Mouse (Mus musculus) C2C12 (cell line): ENCODE results near the gene Hltf. TPM values are rescaled to one million over a fixed set of nuclear protein-coding genes. Genes with fewer than 3 reads are reported as not detected.

Source experiments
- H3K27me3 ChIP-seq: one replicate; pipeline ENCODE4 v1.6.1; 2011; ENCODE audit not compliant: control insufficient read depth, insufficient read depth, insufficient read length
- H3K36me3 ChIP-seq: one replicate; pipeline ENCODE4 v1.6.1; 2011; ENCODE audit not compliant: control insufficient read depth, insufficient read depth
- H3K4me3 ChIP-seq: one replicate; pipeline ENCODE4 v1.5.1; 2011; ENCODE audit warnings: mild to moderate bottlenecking, control low read depth; ENCODE audit not compliant: poor library complexity, insufficient read depth, severe bottlenecking
- H3K79me2 ChIP-seq: one replicate; pipeline ENCODE4 v1.6.1; 2011; ENCODE audit not compliant: control insufficient read depth, insufficient read depth
- H3K79me3 ChIP-seq: one replicate; pipeline ENCODE4 v1.6.1; 2011; ENCODE audit warnings: low read depth, control low read depth
- H3ac ChIP-seq: one replicate; pipeline ENCODE3; 2011; ENCODE audit warnings: low read depth; ENCODE audit not compliant: control insufficient read depth, insufficient read length
- CEBPB ChIP-seq: IDR thresholded peaks from one replicate; pipeline ENCODE4 v1.6.1; 2011; ENCODE audit warnings: low read depth, mild to moderate bottlenecking, control low read depth, moderate library complexity
- CTCF ChIP-seq: IDR thresholded peaks from one replicate; pipeline ENCODE4 v1.5.1; 2011; ENCODE audit not compliant: control insufficient read depth, insufficient read depth, insufficient read length
- FOSL1 ChIP-seq: IDR thresholded peaks from one replicate; pipeline ENCODE4 v1.8.0; 2011; ENCODE audit warnings: mild to moderate bottlenecking, low read length; ENCODE audit not compliant: poor library complexity, insufficient read depth, severe bottlenecking
- MAX ChIP-seq: IDR thresholded peaks from one replicate; pipeline ENCODE4 v1.6.1; 2011; ENCODE audit warnings: mild to moderate bottlenecking, control low read depth
- MYOD1 ChIP-seq: IDR thresholded peaks from one replicate; pipeline ENCODE4 v1.6.1; 2011; ENCODE audit warnings: low read depth; ENCODE audit not compliant: control insufficient read depth, insufficient read length
- MYOG ChIP-seq: IDR thresholded peaks from one replicate; pipeline ENCODE4 v1.6.1; 2011; ENCODE audit not compliant: control insufficient read depth, insufficient read length; ENCODE audit errors: extremely low read depth
- USF1 ChIP-seq: IDR thresholded peaks from one replicate; pipeline ENCODE4 v1.6.1; 2011; ENCODE audit warnings: low read depth, mild to moderate bottlenecking, control low read depth, moderate library complexity
- polyA plus RNA-seq: library from polyadenylated mRNA; unstranded; fragments of >200 nt; fragmentation: generic; extraction: Trizol; gene quantifications from one replicate; pipeline ENCODE4 v1.2.1, GENCODE M21; 2012; ENCODE audit warnings: missing spikeins

Hltf gene
- polyA plus RNA-seq, 1 experiment: 1.9 TPM

- Histone ChIP-seq H3K36me3 (peaks cover 4% of the 10 kb centered on the region), H3K27me3 (no peaks in the 10 kb centered on the region), H3K79me2 (no peaks in the 10 kb centered on the region), H3ac (no peak overlapping the region), H3K79me3 (no peaks in the 10 kb centered on the region), H3K4me3 (no peak overlapping the region)
- TF ChIP-seq MYOG (no peak), FOSL1 (no peak), CTCF (no peak), MYOD1 (no peak), MAX (no peak), CEBPB (no peak), USF1 (no peak)
Observed at GRCm38 (mm10) chr3:20151651-20152050, 94.0 kb downstream of the Hltf start.

- TF ChIP-seq CEBPB (no peak), USF1 (peak; percentile 81)
- no peaks in the 10 kb centered on the region for H3K27me3 ChIP-seq
- peak within 1 kb of the TSS; percentile 87 for H3ac ChIP-seq
- H3K4me3 ChIP-seq: peak within 1 kb of the TSS; percentile 48
- H3K79me2 ChIP-seq: no peaks in the 10 kb centered on the region
- H3K36me3 ChIP-seq: no peaks in the 10 kb centered on the region
- H3K79me3 ChIP-seq: no peaks in the 10 kb centered on the region
Observed at GRCm38 (mm10) chr3:20154531-20155367, 97.1 kb downstream of the Hltf start, which contains the start of gene Gyg. Gyg (minus strand) TSS chr3:20155317.

GRCm38 (mm10) chr3:20155476-20155875, 97.9 kb downstream of the Hltf start:
- Histone ChIP-seq H3K79me3 (no peaks in the 10 kb centered on the region), H3K4me3 (no peak overlapping the region), H3ac (no peak overlapping the region), H3K27me3 (no peaks in the 10 kb centered on the region), H3K79me2 (no peaks in the 10 kb centered on the region), H3K36me3 (no peaks in the 10 kb centered on the region)
- TF ChIP-seq CTCF (no peak), MYOD1 (no peak), USF1 (no peak), FOSL1 (no peak), MYOG (no peak), MAX (no peak), CEBPB (no peak)

DNA sequence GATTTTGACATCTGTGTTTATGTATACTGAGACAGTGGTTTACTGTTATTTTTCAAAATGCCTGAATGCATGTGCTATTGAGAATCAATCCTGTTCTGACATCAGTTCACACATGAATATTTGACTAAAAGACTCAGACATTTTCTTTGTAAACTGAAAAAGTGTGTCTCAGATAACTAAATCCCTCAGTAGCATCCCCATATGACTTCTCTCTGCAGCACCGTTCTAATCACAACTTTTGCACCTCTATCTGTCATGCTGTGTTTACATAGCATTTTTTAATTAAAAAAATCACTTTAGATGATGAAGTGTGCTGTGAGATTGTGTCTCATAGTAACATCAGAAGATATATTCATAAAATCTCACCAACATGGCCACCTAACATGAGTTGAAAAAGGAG, 109.9 kb downstream of the Hltf start:
- no peak overlapping the region for H3ac ChIP-seq
- no peaks in the 10 kb centered on the region for H3K79me2 ChIP-seq
- H3K36me3 ChIP-seq: no peaks in the 10 kb centered on the region
- H3K27me3 ChIP-seq: peaks cover 3% of the 10 kb centered on the region
- no peak overlapping the region for H3K4me3 ChIP-seq
- H3K79me3 ChIP-seq: no peaks in the 10 kb centered on the region
- no peak for TF ChIP-seq CTCF
- no peak for TF ChIP-seq MAX
- TF ChIP-seq MYOG: no peak
- no peak for TF ChIP-seq MYOD1
- no peak for TF ChIP-seq USF1
- TF ChIP-seq CEBPB: no peak
- TF ChIP-seq FOSL1: no peak

Other genes starting within 250 kb of the Hltf start
- gene Cp, start 100.8 kb upstream of the Hltf start, polyA plus RNA-seq: 1.7 TPM
- 3.5 TPM for gene Hps3, start 22.5 kb upstream of the Hltf start, polyA plus RNA-seq
- gene Gyg, start 97.5 kb downstream of the Hltf start, polyA plus RNA-seq: 20.6 TPM
- gene Cpa3, start 184.4 kb downstream of the Hltf start, polyA plus RNA-seq: not detected
- gene Cpb1, start 217.9 kb downstream of the Hltf start, polyA plus RNA-seq: not detected